Mouse (Mus musculus) intestine, embryonic 15.5 days (tissue): ENCODE measurements around the gene Ybx1. TPM values are rescaled to one million over a fixed set of nuclear protein-coding genes. Genes with fewer than 3 reads are reported as not detected.

ENCODE experiments used
- ATAC-seq: fragments of 200-750 bp; cut with Nextera tagmentation; 2 replicates; pipeline ENCODE4 v1.8.0; 2017; ENCODE audit warnings: moderate TSS enrichment, moderate library complexity
- H3K27ac ChIP-seq: fragments of 300-500 bp; sonication (generic); 2 replicates; pipeline ENCODE4 v1.5.1; 2015; ENCODE audit warnings: mild to moderate bottlenecking, inconsistent platforms
- H3K27me3 ChIP-seq: fragments of 300-500 bp; sonication (generic); replicated peaks from 2 replicates; pipeline ENCODE4 v1.6.1; 2015; ENCODE audit warnings: inconsistent platforms
- H3K36me3 ChIP-seq: fragments of 300-500 bp; sonication (generic); 2 replicates; pipeline ENCODE4 v1.6.1; 2015; ENCODE audit warnings: inconsistent platforms
- H3K4me1 ChIP-seq: fragments of 300-500 bp; sonication (generic); replicated peaks from 2 replicates; pipeline ENCODE4 v1.6.1; 2015; ENCODE audit warnings: inconsistent platforms
- H3K4me2 ChIP-seq: fragments of 300-500 bp; sonication (generic); replicated peaks from 2 replicates; pipeline ENCODE4 v1.6.1; 2015; ENCODE audit warnings: mild to moderate bottlenecking, inconsistent platforms
- H3K4me3 ChIP-seq: fragments of 300-500 bp; sonication (generic); replicated peaks from 2 replicates; pipeline ENCODE4 v1.5.1; 2015; ENCODE audit warnings: inconsistent platforms
- H3K9ac ChIP-seq: fragments of 300-500 bp; sonication (generic); 2 replicates; pipeline ENCODE4 v1.6.1; 2015; ENCODE audit warnings: inconsistent platforms
- H3K9me3 ChIP-seq: fragments of 300-500 bp; sonication (generic); 2 replicates; pipeline ENCODE4 v1.6.1; 2016; ENCODE audit warnings: inconsistent platforms
- WGBS: fragments of 180-500 bp; shearing (Covaris S2); methylation state at CpG from one replicate; pipeline ENCODE4 v1.1.7; 2015; 5-methylcytosine and 5-hydroxymethylcytosine counted together
- polyA plus RNA-seq: library from polyadenylated mRNA; unstranded; fragments of >200 nt; fragmentation: Nextera tagmentation; extraction: Ambion mirVana; gene quantifications from 2 replicates; pipeline ENCODE4 v1.2.1, GENCODE M21; 2015

Ybx1 gene
- polyA plus RNA-seq, result 627 and 712 TPM in 2 replicates

- H3K27ac ChIP-seq, result peak within 1 kb of the TSS; percentile 94
- WGBS, result under 1% methylated on average over 61 of the region's 61 CpGs
- H3K4me3 ChIP-seq, result peak within 1 kb of the TSS; percentile 84
- no peaks in the 10 kb centered on the region for H3K27me3 ChIP-seq
- H3K4me1 ChIP-seq, result 0 out of 2 replicates have a peak, but pooled peaks cover 7% of the 10 kb centered on the region
- peak within 1 kb of the TSS; percentile 88 for H3K9ac ChIP-seq
- H3K36me3 ChIP-seq, result no peaks in the 10 kb centered on the region
- peak; percentile 99 for ATAC-seq
- H3K4me2 ChIP-seq, result peak within 1 kb of the TSS; percentile 79
- no peaks in the 10 kb centered on the region for H3K9me3 ChIP-seq
These were observed at the start of gene Ybx1 for GRCm38 (mm10) chr4:119294415-119295133. TSS of gene Ybx1 (minus strand) at chr4:119294604.

GRCm38 (mm10) chr4:119338861-119339361 lies 44.5 kb upstream of the Ybx1 start:
- H3K4me3 ChIP-seq, result no peak overlapping the region
- H3K27me3 ChIP-seq, result no peaks in the 10 kb centered on the region
- H3K36me3 ChIP-seq, result no peaks in the 10 kb centered on the region
- H3K9me3 ChIP-seq, result no peaks in the 10 kb centered on the region
- WGBS, result 6% methylated on average over 10 of the region's 10 CpGs
- ATAC-seq, result peak; percentile 47; the same call in 1 of the 2 replicates
- H3K4me1 ChIP-seq, result no peaks in the 10 kb centered on the region
- 0 out of 2 replicates have a peak overlapping the region, but pooled peaks have one; percentile 34 for H3K9ac ChIP-seq
- no peak overlapping the region for H3K27ac ChIP-seq
- peak overlapping the region; percentile 30; the same call in 1 of the 2 replicates for H3K4me2 ChIP-seq

DNA sequence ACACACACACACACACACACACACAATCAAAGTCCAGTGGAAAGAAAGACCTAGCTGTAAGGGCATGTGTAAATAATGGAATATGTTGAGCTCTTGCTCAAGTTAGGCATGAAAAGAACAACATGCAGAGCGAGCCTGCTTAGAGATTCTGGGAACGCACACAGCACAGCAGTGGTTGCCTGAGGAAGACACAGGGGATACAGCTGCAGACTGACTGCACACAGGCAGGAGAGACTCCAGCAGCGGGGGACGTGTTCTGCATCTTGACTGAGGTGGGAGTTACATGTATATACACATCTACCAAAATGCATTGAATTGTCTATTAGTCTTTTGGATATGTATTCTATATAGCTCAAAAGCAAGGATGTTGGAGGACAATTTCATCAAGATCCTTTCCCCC lies 44.0 kb upstream of the Ybx1 start:
- Histone ChIP-seq H3K27me3 (no peaks in the 10 kb centered on the region), H3K36me3 (no peaks in the 10 kb centered on the region), H3K27ac (no peak overlapping the region), H3K9ac (0 out of 2 replicates have a peak overlapping the region, but pooled peaks have one; percentile 34), H3K4me3 (no peak overlapping the region), H3K9me3 (no peaks in the 10 kb centered on the region), H3K4me2 (peak overlapping the region; percentile 30; the same call in 1 of the 2 replicates), H3K4me1 (no peaks in the 10 kb centered on the region)
- WGBS, result 74% methylated on average over 4 of the region's 4 CpGs
- 0 out of 2 replicates have a peak, but pooled peaks have one; percentile 15 for ATAC-seq

- no peak overlapping the region for H3K27ac ChIP-seq
- ATAC-seq, result no peak
- H3K27me3 ChIP-seq, result no peaks in the 10 kb centered on the region
- H3K4me3 ChIP-seq, result no peak overlapping the region
- H3K4me1 ChIP-seq, result no peaks in the 10 kb centered on the region
- H3K9ac ChIP-seq, result no peak overlapping the region
- H3K36me3 ChIP-seq, result no peaks in the 10 kb centered on the region
- no peaks in the 10 kb centered on the region for H3K9me3 ChIP-seq
- H3K4me2 ChIP-seq, result no peak overlapping the region
- 91% methylated on average over 6 of the region's 6 CpGs for WGBS
These were observed 39.1 kb upstream of the Ybx1 start for GRCm38 (mm10) chr4:119333487-119333886.

- Histone ChIP-seq H3K36me3 (peaks cover 13% of the 10 kb centered on the region; the same call in 1 of the 2 replicates), H3K27ac (peak overlapping the region; percentile 72; the same call in 1 of the 2 replicates), H3K9me3 (no peaks in the 10 kb centered on the region), H3K4me2 (peak overlapping the region; percentile 84), H3K27me3 (no peaks in the 10 kb centered on the region), H3K9ac (peak overlapping the region; percentile 57), H3K4me3 (peak overlapping the region; percentile 75), H3K4me1 (peaks cover 14% of the 10 kb centered on the region)
- WGBS, result 28% methylated on average over 10 of the region's 10 CpGs
- peak; percentile 57 for ATAC-seq
These were observed 26.6 kb upstream of the Ybx1 start for GRCm38 (mm10) chr4:119320896-119321550.

DNA sequence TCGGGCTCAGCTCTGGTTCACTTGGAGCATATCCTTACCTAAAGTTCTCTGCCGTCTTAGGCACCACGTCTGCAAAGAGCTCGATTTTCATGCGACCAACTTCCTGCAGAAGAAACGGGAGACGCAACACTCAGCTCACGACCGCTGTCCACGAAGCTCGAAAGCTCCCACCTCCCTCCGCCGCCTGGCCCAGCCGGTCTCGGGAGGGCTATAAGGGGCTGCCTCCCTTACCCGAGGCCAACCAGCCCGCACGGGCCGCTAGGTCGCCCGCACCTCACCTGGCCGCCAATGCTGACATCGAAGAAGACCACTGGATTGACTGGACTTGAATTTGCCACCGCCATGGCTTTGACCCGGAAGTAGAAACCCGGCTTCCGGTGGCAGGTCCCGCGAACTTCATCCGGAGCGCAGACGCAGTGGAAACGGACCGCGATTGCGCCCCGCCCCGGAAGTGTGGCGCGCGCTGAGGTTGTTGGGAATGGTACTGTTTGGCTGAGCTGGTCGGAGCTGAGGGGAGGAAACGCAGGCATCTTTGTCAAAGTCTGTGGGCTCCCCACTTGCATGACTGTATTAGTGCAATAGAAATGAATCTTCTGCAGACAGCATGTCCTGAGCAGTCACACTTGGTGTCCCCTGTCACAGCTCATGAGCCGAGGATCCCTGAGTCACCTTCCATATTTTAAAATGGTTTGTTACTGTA lies 25.9 kb upstream of the Ybx1 start, which contains the start of gene Ppih:
Gene Ppih (minus strand): TSS at position 416 of the 700 bp plus-strand sequence.
- ATAC-seq, result peak; percentile 99
- Histone ChIP-seq H3K4me2 (peak within 1 kb of the TSS; percentile 84), H3K27me3 (no peaks in the 10 kb centered on the region), H3K4me3 (peak within 1 kb of the TSS; percentile 75), H3K27ac (peak within 1 kb of the TSS; percentile 72; the same call in 1 of the 2 replicates), H3K9me3 (no peaks in the 10 kb centered on the region), H3K4me1 (peaks cover 14% of the 10 kb centered on the region), H3K36me3 (peaks cover 19% of the 10 kb centered on the region; the same call in 1 of the 2 replicates), H3K9ac (peak within 1 kb of the TSS; percentile 71)
- under 1% methylated on average over 44 of the region's 44 CpGs for WGBS

- Histone ChIP-seq H3K4me2 (no peak overlapping the region), H3K27ac (no peak overlapping the region), H3K36me3 (peaks cover 33% of the 10 kb centered on the region; the same call in 1 of the 2 replicates), H3K27me3 (no peaks in the 10 kb centered on the region), H3K4me1 (no peaks in the 10 kb centered on the region), H3K9ac (no peak overlapping the region), H3K4me3 (no peak overlapping the region), H3K9me3 (no peaks in the 10 kb centered on the region)
- 97% methylated on average over 1 of the region's 1 CpGs for WGBS
- ATAC-seq, result no peak
These were observed 19.4 kb upstream of the Ybx1 start for GRCm38 (mm10) chr4:119313756-119314155.

DNA sequence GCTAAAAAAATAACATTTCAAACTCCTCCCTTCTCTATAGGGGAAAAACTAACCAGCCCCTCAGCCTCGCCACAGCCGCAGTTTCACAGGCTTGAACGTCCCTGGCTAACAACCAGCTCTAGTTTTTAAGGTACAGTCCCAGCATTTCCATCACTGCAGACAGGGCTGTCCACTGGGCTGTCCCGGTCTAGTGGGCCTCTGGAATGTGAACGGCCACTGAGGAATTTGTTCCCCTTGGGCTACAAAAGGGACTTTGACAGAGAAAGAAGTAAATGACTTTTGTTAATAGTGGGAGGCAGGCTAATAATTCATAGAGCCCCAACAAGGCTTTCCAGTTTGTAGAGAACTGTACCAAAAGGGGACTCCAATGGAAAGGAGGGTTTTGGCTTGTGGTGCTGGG lies 11.0 kb upstream of the Ybx1 start:
- H3K27me3 ChIP-seq, result no peaks in the 10 kb centered on the region
- WGBS, result 78% methylated on average over 5 of the region's 5 CpGs

GRCm38 (mm10) chr4:119303291-119303690 lies 8.9 kb upstream of the Ybx1 start:
- Histone ChIP-seq H3K9me3 (no peaks in the 10 kb centered on the region), H3K4me3 (no peak overlapping the region), H3K36me3 (peaks cover 3% of the 10 kb centered on the region; the same call in 1 of the 2 replicates), H3K9ac (no peak overlapping the region), H3K27me3 (no peaks in the 10 kb centered on the region), H3K4me1 (no peaks in the 10 kb centered on the region), H3K27ac (no peak overlapping the region), H3K4me2 (no peak overlapping the region)
- no peak for ATAC-seq
- WGBS, result 91% methylated on average over 8 of the region's 8 CpGs

More for the DNA sequence above, 11.0 kb upstream of the Ybx1 start:
- H3K4me2 ChIP-seq, result no peak overlapping the region
- no peaks in the 10 kb centered on the region for H3K9me3 ChIP-seq
- ATAC-seq, result no peak
- H3K4me3 ChIP-seq, result no peak overlapping the region
- H3K27ac ChIP-seq, result no peak overlapping the region
- H3K36me3 ChIP-seq, result peaks cover 7% of the 10 kb centered on the region
- H3K9ac ChIP-seq, result no peak overlapping the region
- H3K4me1 ChIP-seq, result no peaks in the 10 kb centered on the region

DNA sequence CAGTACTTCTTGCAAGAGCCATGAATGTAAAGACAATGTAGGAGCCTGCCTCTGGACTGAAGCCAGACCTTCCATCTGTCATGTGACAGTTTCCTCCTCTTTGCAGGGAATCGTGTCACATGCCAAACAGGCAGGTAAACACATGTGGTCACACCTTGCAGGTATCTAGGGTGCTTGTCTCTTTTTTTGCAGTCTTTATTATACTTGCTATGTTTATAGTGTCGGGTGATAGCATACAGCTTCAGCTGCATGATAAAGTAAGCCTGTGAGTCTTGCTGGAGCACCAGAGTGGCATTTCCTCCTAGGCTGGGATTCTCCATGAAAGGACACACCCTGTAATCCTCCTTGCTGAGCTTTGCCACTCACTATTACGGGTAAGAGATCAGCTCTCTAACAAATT lies 7.4 kb upstream of the Ybx1 start:
- Histone ChIP-seq H3K36me3 (no peaks in the 10 kb centered on the region), H3K4me1 (no peaks in the 10 kb centered on the region), H3K27me3 (no peaks in the 10 kb centered on the region), H3K9ac (no peak overlapping the region), H3K4me2 (no peak overlapping the region), H3K4me3 (no peak overlapping the region), H3K9me3 (no peaks in the 10 kb centered on the region), H3K27ac (no peak overlapping the region)
- ATAC-seq, result peak; percentile 54; the same call in 1 of the 2 replicates
- 57% methylated on average over 3 of the region's 3 CpGs for WGBS

DNA sequence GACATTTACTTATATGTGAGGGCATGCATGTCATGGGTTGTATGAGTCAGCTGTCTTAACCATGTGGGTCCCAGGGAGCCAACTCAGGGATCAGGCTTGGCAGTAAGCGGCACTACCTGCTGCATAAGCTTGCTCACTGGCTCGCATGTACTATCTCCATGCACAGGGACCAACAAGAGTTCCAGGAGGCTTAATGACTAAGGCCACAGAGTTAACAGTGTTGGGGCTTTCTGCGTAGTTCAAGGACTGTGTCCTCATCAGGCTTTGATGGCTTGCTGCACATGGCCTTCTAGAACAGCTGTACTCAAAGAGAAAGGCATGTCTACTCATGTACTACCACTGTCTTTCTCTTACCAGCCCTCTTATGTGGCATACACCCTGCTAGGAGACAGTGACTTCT lies 6.4 kb upstream of the Ybx1 start:
- no peaks in the 10 kb centered on the region for H3K36me3 ChIP-seq
- H3K4me3 ChIP-seq, result no peak overlapping the region
- WGBS, result 89% methylated on average over 3 of the region's 3 CpGs
- H3K4me1 ChIP-seq, result no peaks in the 10 kb centered on the region
- no peak for ATAC-seq
- no peaks in the 10 kb centered on the region for H3K9me3 ChIP-seq
- no peak overlapping the region for H3K27ac ChIP-seq
- H3K9ac ChIP-seq, result no peak overlapping the region
- H3K27me3 ChIP-seq, result no peaks in the 10 kb centered on the region
- no peak overlapping the region for H3K4me2 ChIP-seq

DNA sequence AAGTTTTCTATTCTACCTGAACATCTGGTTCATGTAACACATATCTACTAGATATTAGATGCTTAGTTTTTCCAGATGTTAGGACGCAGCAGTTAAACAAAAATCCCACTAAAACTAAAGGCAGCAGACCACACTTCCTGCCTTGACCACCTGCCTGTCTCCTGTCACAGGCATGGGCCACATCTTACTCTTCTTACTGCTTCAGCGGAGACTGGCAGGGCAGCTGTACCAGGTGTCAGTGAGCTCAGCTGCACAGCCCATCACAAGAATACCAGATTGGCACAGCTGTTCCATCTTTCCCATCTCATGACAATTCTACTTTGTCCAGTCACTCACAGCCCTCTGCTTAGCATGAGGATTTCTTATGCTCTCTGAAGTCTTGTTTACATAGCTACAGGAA lies 3.0 kb upstream of the Ybx1 start:
- H3K4me2 ChIP-seq, result no peak overlapping the region
- WGBS, result 71% methylated on average over 2 of the region's 2 CpGs
- no peak for ATAC-seq
- H3K4me1 ChIP-seq, result 0 out of 2 replicates have a peak, but pooled peaks cover 5% of the 10 kb centered on the region
- no peak overlapping the region for H3K27ac ChIP-seq
- no peak overlapping the region for H3K4me3 ChIP-seq
- H3K9me3 ChIP-seq, result no peaks in the 10 kb centered on the region
- no peaks in the 10 kb centered on the region for H3K27me3 ChIP-seq
- H3K9ac ChIP-seq, result no peak overlapping the region
- H3K36me3 ChIP-seq, result no peaks in the 10 kb centered on the region
